Mouse (Mus musculus) myocyte (in vitro differentiated cells): Measurements from ENCODE around the gene Ogg1. TPM values are rescaled to one million over a fixed set of nuclear protein-coding genes. Genes with fewer than 3 reads are reported as not detected.

Experiments used
- H3K27me3 ChIP-seq: one replicate; pipeline ENCODE4 v1.6.1; 2011; ENCODE audit not compliant: control insufficient read depth, insufficient read depth, insufficient read length
- H3K36me3 ChIP-seq: one replicate; pipeline ENCODE4 v1.6.1; 2011; ENCODE audit not compliant: control insufficient read depth, insufficient read depth
- H3K4me2 ChIP-seq: one replicate; pipeline ENCODE4 v1.6.1; 2011; ENCODE audit warnings: low read depth, control low read depth
- H3K4me3 ChIP-seq: one replicate; pipeline ENCODE4 v1.5.1; 2011; ENCODE audit warnings: mild to moderate bottlenecking, control low read depth, moderate library complexity
- H3K79me2 ChIP-seq: one replicate; pipeline ENCODE4 v1.6.1; 2011; ENCODE audit not compliant: control insufficient read depth, insufficient read depth
- H3ac ChIP-seq: one replicate; pipeline ENCODE4 v1.6.1; 2011; ENCODE audit not compliant: control insufficient read depth, insufficient read length
- CEBPB ChIP-seq: IDR thresholded peaks from 2 replicates; pipeline ENCODE4 v1.6.1; 2011; ENCODE audit warnings: mild to moderate bottlenecking, moderate library complexity; ENCODE audit not compliant: poor library complexity, insufficient read depth, severe bottlenecking
- E2F4 ChIP-seq: IDR thresholded peaks from one replicate; pipeline ENCODE4 v1.6.1; 2011; ENCODE audit warnings: mild to moderate bottlenecking, control low read depth, moderate library complexity; ENCODE audit not compliant: insufficient read depth
- MAX ChIP-seq: IDR thresholded peaks from one replicate; pipeline ENCODE4 v1.6.1; 2011; ENCODE audit warnings: low read depth, mild to moderate bottlenecking, control low read depth
- MYOD1 ChIP-seq, 3 experiments: IDR thresholded peaks; one replicate each; pipeline ENCODE4 v1.6.1; 2011; ENCODE audit warnings: control low read depth in 2 of 3, low read depth in 2 of 3, mild to moderate bottlenecking in 2 of 3, moderate library complexity in 1 of 3; ENCODE audit not compliant: insufficient read length in 2 of 3, control insufficient read depth in 1 of 3
- MYOG ChIP-seq, 3 experiments: IDR thresholded peaks; one replicate each; pipeline ENCODE4 v1.6.1; 2011; ENCODE audit warnings: control low read depth in 2 of 3, low read depth in 2 of 3, mild to moderate bottlenecking in 2 of 3; ENCODE audit not compliant: insufficient read length in 2 of 3, control insufficient read depth in 1 of 3, insufficient read depth in 1 of 3
- POLR2A ChIP-seq: IDR thresholded peaks from one replicate; pipeline ENCODE4 v1.6.1; 2011; ENCODE audit warnings: low read depth, mild to moderate bottlenecking, control low read depth, moderate library complexity; ENCODE audit not compliant: insufficient read length
- POLR2AphosphoS2 ChIP-seq: IDR thresholded peaks from one replicate; pipeline ENCODE4 v1.6.1; 2011; ENCODE audit warnings: low read depth, control low read depth; ENCODE audit not compliant: insufficient read length
- REST ChIP-seq: IDR thresholded peaks from one replicate; pipeline ENCODE4 v1.6.1; 2011; ENCODE audit warnings: mild to moderate bottlenecking, control low read depth, moderate library complexity; ENCODE audit not compliant: insufficient read depth, insufficient read length
- SRF ChIP-seq: IDR thresholded peaks from one replicate; pipeline ENCODE4 v1.6.1; 2011; ENCODE audit warnings: low read depth; ENCODE audit not compliant: control insufficient read depth, insufficient read length
- TCF12 ChIP-seq: IDR thresholded peaks from one replicate; pipeline ENCODE4 v1.6.1; 2011; ENCODE audit warnings: mild to moderate bottlenecking, control low read depth; ENCODE audit not compliant: poor library complexity, insufficient read depth, severe bottlenecking
- TCF3 ChIP-seq: IDR thresholded peaks from one replicate; pipeline ENCODE4 v1.6.1; 2011; ENCODE audit warnings: low read depth, control low read depth; ENCODE audit not compliant: insufficient read length
- USF1 ChIP-seq: IDR thresholded peaks from one replicate; pipeline ENCODE4 v1.6.1; 2011; ENCODE audit warnings: low read depth, mild to moderate bottlenecking, control low read depth, moderate library complexity
- polyA plus RNA-seq: library from polyadenylated mRNA; unstranded; fragments of >200 nt; fragmentation: generic; extraction: Trizol; gene quantifications from one replicate; pipeline ENCODE4 v1.2.1, GENCODE M21; 2012; ENCODE audit warnings: missing spikeins

Gene Ogg1
- polyA plus RNA-seq, 1 experiment: 11.8 TPM

GRCm38 (mm10) chr6:113367574-113367973 lies 40.8 kb downstream of the Ogg1 start:
- H3K27me3 ChIP-seq: no peaks in the 10 kb centered on the region
- H3ac ChIP-seq: no peak overlapping the region
- no peak overlapping the region for H3K4me3 ChIP-seq
- H3K4me2 ChIP-seq: no peak overlapping the region
- peaks cover 18% of the 10 kb centered on the region for H3K36me3 ChIP-seq
- TF ChIP-seq SRF: no peak
- TF ChIP-seq POLR2A: no peak
- TF ChIP-seq MAX: no peak
- no peak for TF ChIP-seq USF1
- TF ChIP-seq CEBPB: no peak
- no peak for TF ChIP-seq MYOG (IDR thresholded peaks at IDR 0.05; ENCODE audit: control insufficient read depth in 1 of 3, insufficient read depth in 1 of 3, insufficient read length in 2 of 3, low read depth in 2 of 3)
- TF ChIP-seq POLR2AphosphoS2: no peak
- no peak for TF ChIP-seq TCF3
- no peak for TF ChIP-seq REST
- TF ChIP-seq E2F4: no peak
- no peak for TF ChIP-seq TCF12
- TF ChIP-seq MYOD1 (IDR thresholded peaks at IDR 0.05; ENCODE audit: control insufficient read depth in 1 of 3, insufficient read length in 2 of 3, low read depth in 2 of 3): no peak
- no peaks in the 10 kb centered on the region for H3K79me2 ChIP-seq

GRCm38 (mm10) chr6:113368124-113368523 lies 41.4 kb downstream of the Ogg1 start:
- H3K79me2 ChIP-seq: no peaks in the 10 kb centered on the region
- no peak overlapping the region for H3K4me3 ChIP-seq
- H3K27me3 ChIP-seq: no peaks in the 10 kb centered on the region
- H3K4me2 ChIP-seq: no peak overlapping the region
- H3K36me3 ChIP-seq: peaks cover 18% of the 10 kb centered on the region
- no peak overlapping the region for H3ac ChIP-seq
- TF ChIP-seq MYOG (IDR thresholded peaks at IDR 0.05; ENCODE audit: control insufficient read depth in 1 of 3, insufficient read depth in 1 of 3, insufficient read length in 2 of 3, low read depth in 2 of 3) (no peak), E2F4 (no peak), REST (no peak), TCF12 (no peak), TCF3 (no peak), POLR2AphosphoS2 (no peak), MYOD1 (IDR thresholded peaks at IDR 0.05; ENCODE audit: control insufficient read depth in 1 of 3, insufficient read length in 2 of 3, low read depth in 2 of 3) (no peak), SRF (no peak), USF1 (no peak), MAX (no peak), POLR2A (no peak), CEBPB (no peak)

DNA sequence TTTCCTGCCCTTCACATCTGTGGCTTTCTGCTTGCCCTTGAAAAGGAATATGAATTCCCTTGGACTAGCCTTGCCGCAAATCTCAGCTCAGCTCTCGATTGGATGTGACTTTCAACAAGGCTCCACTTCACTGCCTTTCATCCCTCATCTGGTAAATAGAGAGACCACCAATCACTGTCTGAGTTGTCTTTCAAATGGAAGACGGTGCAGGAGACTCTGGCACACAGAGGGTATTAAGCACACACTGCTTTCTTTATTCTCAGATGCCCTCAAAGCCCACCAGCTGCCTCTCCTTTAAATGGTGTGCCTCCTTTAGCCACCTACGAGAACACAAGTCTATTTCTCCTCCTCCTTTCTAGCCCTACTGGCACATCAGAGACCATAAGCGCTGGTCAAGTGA lies 41.8 kb downstream of the Ogg1 start:
- Histone ChIP-seq H3K4me2 (no peak overlapping the region), H3K36me3 (peaks cover 18% of the 10 kb centered on the region), H3ac (no peak overlapping the region), H3K79me2 (no peaks in the 10 kb centered on the region), H3K27me3 (no peaks in the 10 kb centered on the region), H3K4me3 (no peak overlapping the region)
- TF ChIP-seq MAX: no peak
- no peak for TF ChIP-seq E2F4
- TF ChIP-seq MYOD1 (IDR thresholded peaks at IDR 0.05; ENCODE audit: control insufficient read depth in 1 of 3, insufficient read length in 2 of 3, low read depth in 2 of 3): no peak
- no peak for TF ChIP-seq POLR2A
- no peak for TF ChIP-seq MYOG (IDR thresholded peaks at IDR 0.05; ENCODE audit: control insufficient read depth in 1 of 3, insufficient read depth in 1 of 3, insufficient read length in 2 of 3, low read depth in 2 of 3)
- no peak for TF ChIP-seq TCF12
- no peak for TF ChIP-seq TCF3
- no peak for TF ChIP-seq POLR2AphosphoS2
- TF ChIP-seq REST: no peak
- TF ChIP-seq CEBPB: no peak
- TF ChIP-seq SRF: no peak
- no peak for TF ChIP-seq USF1

GRCm38 (mm10) chr6:113370194-113370929 lies 43.6 kb downstream of the Ogg1 start:
- Histone ChIP-seq H3K4me3 (no peak overlapping the region), H3K36me3 (peaks cover 18% of the 10 kb centered on the region), H3K79me2 (no peaks in the 10 kb centered on the region), H3K27me3 (no peaks in the 10 kb centered on the region), H3K4me2 (no peak overlapping the region), H3ac (no peak overlapping the region)
- TF ChIP-seq MYOG (IDR thresholded peaks at IDR 0.05; ENCODE audit: control insufficient read depth in 1 of 3, insufficient read depth in 1 of 3, insufficient read length in 2 of 3, low read depth in 2 of 3): no peak
- TF ChIP-seq CEBPB: no peak
- no peak for TF ChIP-seq TCF3
- no peak for TF ChIP-seq SRF
- TF ChIP-seq TCF12: no peak
